Mouse (Mus musculus) bone marrow, adult 2 months (tissue): Measurements from ENCODE around the gene Lmo7.

Experiments
- CTCF ChIP-seq: fragments of 200-500 bp; IDR thresholded peaks from 2 replicates; pipeline ENCODE4 v1.5.1; 2011; ENCODE audit warnings: low read length, control low read depth; ENCODE audit not compliant: control insufficient read depth, insufficient read depth
- POLR2A ChIP-seq: fragments of 200-500 bp; IDR thresholded peaks from 2 replicates; pipeline ENCODE4 v1.6.1; 2011; ENCODE audit warnings: low read depth, mild to moderate bottlenecking, control low read depth, low read length, borderline replicate concordance; ENCODE audit not compliant: control insufficient read depth

- no peak for TF ChIP-seq POLR2A
- TF ChIP-seq CTCF = no peak
These were observed 201.1 kb downstream of the Lmo7 start for GRCm38 (mm10) chr14:101930576-101931447.
